Comparison of ENCODE assay signal across 13 mouse cellular contexts in genomic region chr3:127458925-127459324, GRCm38 (mm10). TPM values are rescaled to one million over a fixed set of nuclear protein-coding genes. Genes with fewer than 3 reads are reported as not detected.
DNase-seq lines count a peak whose midpoint lies in the region; ATAC-seq and TF ChIP-seq lines count a peak whose summit lies in the region.
"Had no signal": no experiment of that assay in that cellular context is flagged by ENCODE, and none has a peak within 500 bp of the region (broad histone marks: within the 10 kb centered on the region; RNA-seq: fewer than 3 reads in every experiment).

No protein-coding gene starts in this region.

- H3K4me2 ChIP-seq in liver, embryonic 11.5 days = peak overlapping the region; percentile 62
- peak overlapping the region; percentile 46 for H3K4me2 ChIP-seq in heart, embryonic 12.5 days
- H3K4me2 ChIP-seq in intestine, postnatal 0 days (replicated peaks; ENCODE audit: low read depth) = peak overlapping the region; percentile 40
- no peak overlapping the region for H3K4me2 ChIP-seq in forebrain, embryonic 15.5 days (replicated peaks)
- H3K4me2 ChIP-seq: hindbrain, embryonic 15.5 days had no signal

- 0 out of 2 replicates have a peak overlapping the region, but pooled peaks have one; percentile 7 for H3K4me3 ChIP-seq in liver, embryonic 11.5 days (ENCODE audit: low read depth, low read length)
- H3K4me3 ChIP-seq in heart, embryonic 12.5 days = no peak overlapping the region
- H3K4me3 ChIP-seq in intestine, postnatal 0 days (ENCODE audit: low read depth, low read length) = no peak overlapping the region
- H3K4me3 ChIP-seq in forebrain, embryonic 15.5 days = no peak overlapping the region
- H3K4me3 ChIP-seq: hindbrain, embryonic 15.5 days had no signal

- whole genome bisulfite sequencing in liver, embryonic 11.5 days = 16% methylated on average over 11 of the region's 11 CpGs
- WGBS in heart, embryonic 12.5 days = 17% methylated on average over 11 of the region's 11 CpGs
- 14% methylated on average over 11 of the region's 11 CpGs for WGBS in intestine, postnatal 0 days
- WGBS in forebrain, embryonic 15.5 days = 51% methylated on average over 11 of the region's 11 CpGs

- no peaks in the 10 kb centered on the region for H3K27me3 ChIP-seq in liver, embryonic 11.5 days (replicated peaks; ENCODE audit: control insufficient read depth, insufficient read depth, low read length)
- H3K27me3 ChIP-seq in heart, embryonic 12.5 days (replicated peaks) = no peaks in the 10 kb centered on the region
- no peaks in the 10 kb centered on the region for H3K27me3 ChIP-seq in intestine, postnatal 0 days (replicated peaks; ENCODE audit: control insufficient read depth, insufficient read depth, low read length)
- H3K27me3 ChIP-seq in forebrain, embryonic 15.5 days = no peaks in the 10 kb centered on the region
- H3K27me3 ChIP-seq: hindbrain, embryonic 15.5 days had no signal

- no peak for DNase-seq in liver, embryonic 11.5 days (ENCODE audit: low spot score)
- no peak for DNase-seq in liver
- DNase-seq in testis, postnatal 10 days (ENCODE audit: low spot score) = no peak
- DNase-seq in layer of hippocampus, adult 9-10 months (ENCODE audit: low spot score) = no peak
- DNase-seq: adrenal gland, postnatal 25 days; cerebellum, postnatal 10 days; gastrocnemius, postnatal 36 days; layer of hippocampus, adult 9-11 months; lung, adult 2 months had no signal

- peaks cover 28% of the 10 kb centered on the region for H3K4me1 ChIP-seq in liver, embryonic 11.5 days (replicated peaks; ENCODE audit: control insufficient read depth, insufficient read depth, low read length)
- peaks cover 21% of the 10 kb centered on the region for H3K4me1 ChIP-seq in heart, embryonic 12.5 days (replicated peaks)
- no peaks in the 10 kb centered on the region for H3K4me1 ChIP-seq in intestine, postnatal 0 days (replicated peaks; ENCODE audit: control insufficient read depth, insufficient read depth, low read length)
- peaks cover 8% of the 10 kb centered on the region for H3K4me1 ChIP-seq in forebrain, embryonic 15.5 days

- H3K9ac ChIP-seq in liver, embryonic 11.5 days (ENCODE audit: low read depth, low read length) = peak overlapping the region; percentile 46; the same call in 1 of the 2 replicates
- no peak overlapping the region for H3K9ac ChIP-seq in heart, embryonic 12.5 days
- no peak overlapping the region for H3K9ac ChIP-seq in intestine, postnatal 0 days (ENCODE audit: low read depth, low read length)
- H3K9ac ChIP-seq in forebrain, embryonic 15.5 days (replicated peaks) = no peak overlapping the region
- H3K9ac ChIP-seq: hindbrain, embryonic 15.5 days had no signal

- H3K36me3 ChIP-seq in liver, embryonic 11.5 days (ENCODE audit: control insufficient read depth, insufficient read depth, low read length) = no peaks in the 10 kb centered on the region
- H3K36me3 ChIP-seq in heart, embryonic 12.5 days = no peaks in the 10 kb centered on the region
- H3K36me3 ChIP-seq in intestine, postnatal 0 days (ENCODE audit: control insufficient read depth, insufficient read depth) = no peaks in the 10 kb centered on the region
- H3K36me3 ChIP-seq in forebrain, embryonic 15.5 days = no peaks in the 10 kb centered on the region
- H3K36me3 ChIP-seq: hindbrain, embryonic 15.5 days had no signal

- TF ChIP-seq CTCF in intestine, postnatal 0 days (IDR thresholded peaks at IDR 0.05; ENCODE audit: low read depth) = 0 out of 2 replicates have a peak, but pooled peaks have one; percentile 6

- H3K27ac ChIP-seq in liver, embryonic 11.5 days (ENCODE audit: low read depth, low read length) = peak overlapping the region; percentile 25; the same call in 1 of the 2 replicates
- peak overlapping the region; percentile 41; the same call in 1 of the 2 replicates for H3K27ac ChIP-seq in heart, embryonic 12.5 days (ENCODE audit: poor library complexity, severe bottlenecking)
- peak overlapping the region; percentile 21; the same call in 1 of the 2 replicates for H3K27ac ChIP-seq in intestine, postnatal 0 days (ENCODE audit: low read depth, low read length)
- H3K27ac ChIP-seq in forebrain, embryonic 15.5 days (replicated peaks) = no peak overlapping the region
- H3K27ac ChIP-seq: hindbrain, embryonic 15.5 days had no signal

- ATAC-seq in liver, embryonic 11.5 days (replicated peaks; ENCODE audit: low FRiP score) = peak; percentile 29; the same call in 1 of the 2 replicates
- 0 out of 2 replicates have a peak, but pooled peaks have one; percentile 45 for ATAC-seq in heart, embryonic 12.5 days (ENCODE audit: insufficient number of reproducible peaks, low FRiP score)
- peak; percentile 86 for ATAC-seq in intestine, postnatal 0 days
- no peak for ATAC-seq in forebrain, embryonic 15.5 days (replicated peaks)

- no peaks in the 10 kb centered on the region for H3K9me3 ChIP-seq in liver, embryonic 11.5 days (ENCODE audit: control insufficient read depth, low read length)
- no peaks in the 10 kb centered on the region for H3K9me3 ChIP-seq in heart, embryonic 12.5 days (replicated peaks)
- H3K9me3 ChIP-seq in intestine, postnatal 0 days (ENCODE audit: control insufficient read depth) = no peaks in the 10 kb centered on the region
- no peaks in the 10 kb centered on the region for H3K9me3 ChIP-seq in forebrain, embryonic 15.5 days
- H3K9me3 ChIP-seq: hindbrain, embryonic 15.5 days had no signal

RNA-seq across cellular contexts. Expression of gene Ank2, which starts 40.2 kb away (rescaled TPM):
- polyA plus RNA-seq in liver, embryonic 11.5 days (2014; fragmentation: Nextera tagmentation; extraction: Ambion mirVana) = 17.3 and 19.7 TPM in 2 replicates
- polyA plus RNA-seq in heart, embryonic 12.5 days (2016; fragmentation: Nextera tagmentation; extraction: Ambion mirVana) = 42.5 and 45.7 TPM in 2 replicates
- polyA plus RNA-seq in intestine, postnatal 0 days (2015; fragmentation: Nextera tagmentation; extraction: Ambion mirVana) = 9.0 and 12.4 TPM in 2 replicates
- polyA plus RNA-seq in forebrain, embryonic 15.5 days (2015; fragmentation: Nextera tagmentation; extraction: Ambion mirVana) = 158 and 159 TPM in 2 replicates
